Mouse (Mus musculus): ENCODE measurements at regions not wholly inside any gene's neighbourhood (a gene's known extent, or its start where the extent isn't known, plus 50 kb on each side); places are given as distances from the start of the nearest gene placed in this dataset.

GRCm38 (mm10) chr12:15551281-15551900 lies 265.3 kb downstream of the Trib2 start:
- DNase-seq (ENCODE audit: low spot score) = no peak
- H3K9me3 ChIP-seq (replicated peaks; ENCODE audit: low read length) = no peaks in the 10 kb centered on the region
- H3K27me3 ChIP-seq (ENCODE audit: insufficient read depth, low read length) = no peaks in the 10 kb centered on the region
- H3K4me1 ChIP-seq (replicated peaks; ENCODE audit: insufficient read depth, low read length) = no peaks in the 10 kb centered on the region
- H3K27ac ChIP-seq = no peak overlapping the region
- no peak for TF ChIP-seq CTCF (IDR thresholded peaks at IDR 0.05; ENCODE audit: low read depth)
- no peak overlapping the region for H3K4me3 ChIP-seq (replicated peaks; ENCODE audit: low read depth, low read length)
- WGBS = 70% methylated on average over 4 of the region's 4 CpGs
- no peak for ATAC-seq (replicated peaks; ENCODE audit: low FRiP score, low read depth)
- H3K4me2 ChIP-seq (ENCODE audit: low read length) = no peak overlapping the region
- H3K36me3 ChIP-seq (ENCODE audit: insufficient read depth, low read length) = no peaks in the 10 kb centered on the region
- no peak overlapping the region for H3K9ac ChIP-seq (ENCODE audit: low read depth, low read length)

GRCm38 (mm10) chr12:15544351-15544750 lies 272.4 kb downstream of the Trib2 start:
- Histone ChIP-seq H3K4me2 (ENCODE audit: low read length) (no peak overlapping the region), H3K9me3 (replicated peaks; ENCODE audit: low read length) (no peaks in the 10 kb centered on the region), H3K27me3 (ENCODE audit: insufficient read depth, low read length) (no peaks in the 10 kb centered on the region), H3K4me1 (replicated peaks; ENCODE audit: insufficient read depth, low read length) (no peaks in the 10 kb centered on the region), H3K9ac (ENCODE audit: low read depth, low read length) (no peak overlapping the region), H3K36me3 (ENCODE audit: insufficient read depth, low read length) (no peaks in the 10 kb centered on the region), H3K4me3 (replicated peaks; ENCODE audit: low read depth, low read length) (no peak overlapping the region), H3K27ac (no peak overlapping the region)
- no peak for TF ChIP-seq CTCF (IDR thresholded peaks at IDR 0.05; ENCODE audit: low read depth)
- no peak for ATAC-seq (replicated peaks; ENCODE audit: low FRiP score, low read depth)
- WGBS = 48% methylated on average over 1 of the region's 1 CpGs
- no peak for DNase-seq (ENCODE audit: low spot score)

GRCm38 (mm10) chr12:15542486-15542885 lies 274.2 kb downstream of the Trib2 start:
- H3K9ac ChIP-seq (ENCODE audit: low read depth, low read length) = no peak overlapping the region
- DNase-seq (ENCODE audit: low spot score) = no peak
- H3K4me2 ChIP-seq (ENCODE audit: low read length) = no peak overlapping the region
- no peak overlapping the region for H3K27ac ChIP-seq
- H3K9me3 ChIP-seq (replicated peaks; ENCODE audit: low read length) = no peaks in the 10 kb centered on the region
- H3K36me3 ChIP-seq (ENCODE audit: insufficient read depth, low read length) = no peaks in the 10 kb centered on the region
- no peak overlapping the region for H3K4me3 ChIP-seq (replicated peaks; ENCODE audit: low read depth, low read length)
- WGBS = 73% methylated on average over 2 of the region's 2 CpGs
- no peaks in the 10 kb centered on the region for H3K27me3 ChIP-seq (ENCODE audit: insufficient read depth, low read length)
- no peak for TF ChIP-seq CTCF (IDR thresholded peaks at IDR 0.05; ENCODE audit: low read depth)
- H3K4me1 ChIP-seq (replicated peaks; ENCODE audit: insufficient read depth, low read length) = no peaks in the 10 kb centered on the region
- no peak for ATAC-seq (replicated peaks; ENCODE audit: low FRiP score, low read depth)

- Histone ChIP-seq H3K27ac (no peak overlapping the region), H3K9me3 (replicated peaks; ENCODE audit: low read length) (no peaks in the 10 kb centered on the region), H3K4me1 (replicated peaks; ENCODE audit: insufficient read depth, low read length) (no peaks in the 10 kb centered on the region), H3K27me3 (ENCODE audit: insufficient read depth, low read length) (no peaks in the 10 kb centered on the region), H3K36me3 (ENCODE audit: insufficient read depth, low read length) (no peaks in the 10 kb centered on the region), H3K4me3 (replicated peaks; ENCODE audit: low read depth, low read length) (no peak overlapping the region), H3K4me2 (ENCODE audit: low read length) (no peak overlapping the region), H3K9ac (ENCODE audit: low read depth, low read length) (no peak overlapping the region)
- TF ChIP-seq CTCF (IDR thresholded peaks at IDR 0.05; ENCODE audit: low read depth) = no peak
- WGBS = 58% methylated on average over 8 of the region's 8 CpGs
- DNase-seq (ENCODE audit: low spot score) (no peak), ATAC-seq (replicated peaks; ENCODE audit: low FRiP score, low read depth) (no peak)
Observed at GRCm38 (mm10) chr12:15536852-15537368, 279.8 kb downstream of the Trib2 start.

- Histone ChIP-seq H3K27ac (no peak overlapping the region), H3K27me3 (ENCODE audit: insufficient read depth, low read length) (no peaks in the 10 kb centered on the region), H3K4me3 (replicated peaks; ENCODE audit: low read depth, low read length) (no peak overlapping the region), H3K4me1 (replicated peaks; ENCODE audit: insufficient read depth, low read length) (no peaks in the 10 kb centered on the region), H3K4me2 (ENCODE audit: low read length) (no peak overlapping the region), H3K9ac (ENCODE audit: low read depth, low read length) (no peak overlapping the region), H3K36me3 (ENCODE audit: insufficient read depth, low read length) (no peaks in the 10 kb centered on the region), H3K9me3 (replicated peaks; ENCODE audit: low read length) (no peaks in the 10 kb centered on the region)
- 87% methylated on average over 5 of the region's 5 CpGs for WGBS
- TF ChIP-seq CTCF (IDR thresholded peaks at IDR 0.05; ENCODE audit: low read depth) = no peak
- ATAC-seq (replicated peaks; ENCODE audit: low FRiP score, low read depth) = no peak
- peak; percentile 6 for DNase-seq (ENCODE audit: low spot score)
Observed at GRCm38 (mm10) chr12:15536247-15536646, 280.5 kb downstream of the Trib2 start.

GRCm38 (mm10) chr12:15535822-15536221 lies 280.9 kb downstream of the Trib2 start:
- no peaks in the 10 kb centered on the region for H3K27me3 ChIP-seq (ENCODE audit: insufficient read depth, low read length)
- no peak overlapping the region for H3K4me2 ChIP-seq (ENCODE audit: low read length)
- no peak overlapping the region for H3K9ac ChIP-seq (ENCODE audit: low read depth, low read length)
- ATAC-seq (replicated peaks; ENCODE audit: low FRiP score, low read depth) = no peak
- H3K4me3 ChIP-seq (replicated peaks; ENCODE audit: low read depth, low read length) = no peak overlapping the region
- WGBS = 4% methylated on average over 6 of the region's 6 CpGs
- no peaks in the 10 kb centered on the region for H3K9me3 ChIP-seq (replicated peaks; ENCODE audit: low read length)
- TF ChIP-seq CTCF (IDR thresholded peaks at IDR 0.05; ENCODE audit: low read depth) = peak; percentile 90
- no peak overlapping the region for H3K27ac ChIP-seq
- H3K36me3 ChIP-seq (ENCODE audit: insufficient read depth, low read length) = no peaks in the 10 kb centered on the region
- DNase-seq (ENCODE audit: low spot score) = peak; percentile 86
- H3K4me1 ChIP-seq (replicated peaks; ENCODE audit: insufficient read depth, low read length) = no peaks in the 10 kb centered on the region

All from kidney, postnatal 0 days (tissue).